Mouse (Mus musculus) T-helper 17 cell (primary cell): ENCODE measurements around the gene Asb6.

Experiments
- in situ Hi-C, 2 experiments: fragments of 300-600 bp; cut with MboI, MseI; formaldehyde crosslinking; loops; 1 replicate in 1 of 2; 2 replicates in 1 of 2; pipeline ENCODE4 v1.15.1; 2025; ENCODE audit warnings: high pct_unique_total_duplicates in 2 of 2

The Asb6 gene

DNA sequence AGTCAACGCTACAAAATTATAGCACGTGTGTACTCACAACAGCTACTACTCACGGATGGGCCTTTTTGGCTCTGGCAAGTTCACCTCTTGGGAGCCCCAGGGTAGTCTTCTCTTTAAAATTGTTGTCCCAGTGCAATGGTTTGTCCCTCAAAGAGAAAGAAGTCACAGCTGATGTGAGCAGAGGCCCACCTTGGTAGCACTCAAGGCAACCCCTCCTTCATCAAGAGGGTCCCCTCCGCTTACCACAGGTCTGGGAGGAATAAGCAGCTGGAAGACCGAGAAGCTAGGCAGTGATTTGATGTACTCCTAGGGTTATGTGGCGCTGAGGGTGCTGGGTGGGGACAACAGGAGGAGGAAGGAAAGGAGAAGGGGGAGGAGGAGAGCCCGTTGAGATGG is 29.5 kb downstream of the Asb6 start:
- in situ Hi-C loops: loop anchor here in 1 of 2 experiments (10.0 kb wide), 1 partner anchor 756 kb away; the partner anchor contains the start of gene Wdr34

GRCm38 (mm10) chr2:30799456-30799855 is 30.7 kb downstream of the Asb6 start:
- in situ Hi-C loops: loop anchor here in 1 of 2 experiments (5.0 to 10.0 kb wide), 2 partner anchors 335 to 367 kb away; no protein-coding TSS in a partner anchor

DNA sequence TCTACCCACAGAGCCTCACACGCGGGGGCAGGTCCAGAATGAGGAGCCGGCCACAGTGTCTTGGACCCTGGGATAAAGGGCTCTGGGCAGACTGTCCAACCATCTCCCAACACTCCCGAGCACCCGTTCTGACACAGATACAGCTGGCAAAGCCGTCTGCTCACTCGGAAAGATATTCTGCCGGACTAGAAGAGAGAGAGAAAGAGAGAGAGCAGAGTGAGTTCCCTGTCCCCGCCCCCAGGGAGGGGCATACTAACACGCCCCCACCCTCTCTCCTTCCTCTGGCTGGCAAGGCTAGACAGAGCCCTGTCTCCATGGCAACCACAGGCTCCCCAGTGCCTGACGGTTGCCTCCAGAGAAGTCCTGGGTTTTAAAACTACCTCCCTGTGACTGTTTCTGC is 33.8 kb downstream of the Asb6 start:
- in situ Hi-C loops: loop anchor here in 1 of 2 experiments (5.0 to 10.0 kb wide), 2 partner anchors 332 to 364 kb away; no protein-coding TSS in a partner anchor

GRCm38 (mm10) chr2:30795889-30796275 is 34.3 kb downstream of the Asb6 start:
- in situ Hi-C loops: loop anchor here in 1 of 2 experiments (5.0 to 10.0 kb wide), 2 partner anchors 331 to 364 kb away; no protein-coding TSS in a partner anchor

GRCm38 (mm10) chr2:30795271-30795888 is 34.8 kb downstream of the Asb6 start:
- in situ Hi-C loops: loop anchor here in 1 of 2 experiments (5.0 to 10.0 kb wide), 2 partner anchors 331 to 363 kb away; no protein-coding TSS in a partner anchor

GRCm38 (mm10) chr2:30794179-30795108 is 35.7 kb downstream of the Asb6 start:
- in situ Hi-C loops: loop anchor here (5.0 to 10.0 kb wide), 3 partner anchors 330 to 362 kb away; no protein-coding TSS in a partner anchor

DNA sequence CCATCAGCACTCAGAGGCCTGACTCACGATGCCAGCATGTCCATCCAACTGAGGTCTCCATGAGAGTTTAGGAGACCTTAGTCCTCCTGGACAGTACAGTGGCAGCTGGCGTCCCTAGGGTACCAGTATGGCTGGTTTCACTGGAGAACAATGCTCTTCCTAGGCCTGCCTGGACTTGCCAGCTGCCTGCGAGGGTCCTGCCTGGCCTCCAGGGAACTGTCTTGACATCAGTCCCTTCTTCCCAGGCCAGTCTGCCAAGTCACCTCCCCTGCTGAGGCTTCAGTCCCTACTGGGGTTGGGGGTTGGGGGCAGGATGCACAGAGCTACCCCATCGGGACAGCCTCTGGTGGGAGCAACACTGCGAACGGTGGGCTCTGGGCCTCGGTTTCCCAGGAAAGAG is 38.1 kb downstream of the Asb6 start:
- in situ Hi-C loops: loop anchor here (5.0 to 10.0 kb wide), 2 partner anchors 327 to 355 kb away; no protein-coding TSS in a partner anchor

- in situ Hi-C loops: no loop called here
Observed at GRCm38 (mm10) chr2:30787466-30787865, 42.7 kb downstream of the Asb6 start.

- in situ Hi-C loops: no loop called here
Observed at GRCm38 (mm10) chr2:30784078-30784994, 45.8 kb downstream of the Asb6 start.

DNA sequence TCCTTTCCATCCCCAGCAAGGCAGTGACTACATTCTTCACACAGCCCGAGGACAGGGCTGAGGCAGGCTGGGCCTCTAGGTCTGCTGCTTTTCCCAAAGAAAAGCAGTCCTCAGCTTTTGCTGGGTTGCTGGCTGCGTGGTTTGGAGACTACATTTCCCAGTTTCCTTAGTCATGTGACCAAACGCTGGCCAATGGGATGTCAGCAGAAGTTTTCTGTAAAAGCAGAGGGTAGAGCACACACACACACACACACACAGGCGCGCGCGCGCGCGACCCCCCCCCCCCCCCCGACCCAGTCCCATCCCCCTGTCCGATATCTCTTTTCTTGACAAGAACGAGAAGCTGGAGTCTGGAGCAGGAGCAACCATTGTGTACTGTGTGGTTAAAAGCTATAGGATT is 46.8 kb downstream of the Asb6 start:
- in situ Hi-C loops: no loop called here

DNA sequence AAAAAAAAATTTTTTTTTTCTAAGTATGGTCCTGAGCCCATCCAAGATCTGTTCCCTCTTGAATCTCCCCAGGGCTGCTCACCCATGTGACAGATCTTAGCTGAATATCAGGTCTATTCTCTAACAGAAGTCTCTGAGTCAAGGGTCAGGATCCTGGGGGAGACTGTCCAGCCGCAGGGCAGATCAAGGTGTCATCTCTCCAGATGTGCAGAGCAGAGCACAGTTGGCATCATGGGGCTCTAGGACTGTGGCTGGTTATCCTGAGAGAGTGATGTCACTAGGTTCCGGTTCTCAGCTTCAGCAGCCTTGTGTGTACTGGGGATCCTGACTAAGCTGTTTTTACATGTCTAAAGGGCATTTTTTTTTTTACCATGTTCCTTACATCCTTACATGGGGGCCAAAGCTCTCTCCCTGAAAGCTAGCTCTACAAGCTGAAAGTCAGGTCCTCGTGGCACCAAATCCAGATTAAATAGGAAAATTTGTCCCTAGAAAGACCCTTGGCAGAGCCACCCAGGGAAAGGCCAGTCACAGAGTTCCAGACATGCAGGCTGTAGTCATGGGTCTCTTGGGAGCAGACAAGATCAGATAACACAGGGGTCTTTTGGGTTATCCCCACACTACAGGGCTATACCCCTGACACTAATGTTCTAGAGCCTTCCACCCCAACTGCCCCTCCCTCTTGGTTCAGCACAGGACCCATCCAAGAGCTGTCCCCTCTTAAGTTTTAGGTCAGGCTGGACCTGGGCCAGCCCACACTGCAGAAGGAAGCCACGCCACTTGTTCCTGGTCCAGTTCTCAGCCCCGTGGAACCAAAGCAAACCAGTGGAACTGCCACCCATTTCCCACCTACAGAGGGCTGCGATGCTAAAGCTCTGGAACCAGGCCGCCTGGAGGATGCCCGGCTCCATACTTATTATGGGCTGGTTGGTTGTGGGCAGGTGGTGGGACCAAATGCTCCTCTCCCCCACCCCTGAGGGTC is 47.5 kb downstream of the Asb6 start:
- in situ Hi-C loops: no loop called here

DNA sequence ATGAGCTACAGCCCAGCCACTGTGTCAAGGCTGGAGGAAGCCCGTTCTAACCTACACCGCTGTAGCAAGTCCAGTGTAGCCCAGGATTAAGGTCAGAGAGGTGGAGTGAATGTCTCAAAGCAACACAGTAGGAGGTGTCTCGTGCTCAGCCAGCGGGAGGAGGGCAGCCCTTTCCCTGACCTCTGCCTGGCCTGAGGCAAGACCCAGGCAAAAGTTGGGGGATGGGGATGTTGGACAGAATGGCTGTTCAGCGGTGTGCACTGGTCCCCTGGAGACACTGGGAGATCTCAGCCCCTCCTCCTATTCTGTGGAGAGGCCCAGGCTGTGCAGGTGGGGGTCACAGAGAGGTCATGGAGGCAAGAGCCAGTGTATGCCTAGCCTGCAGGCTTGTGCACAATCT is 50.9 kb downstream of the Asb6 start:
- in situ Hi-C loops: no loop called here

- in situ Hi-C loops: no loop called here
Observed at GRCm38 (mm10) chr2:30778235-30778634, 51.9 kb downstream of the Asb6 start.

- in situ Hi-C loops: no loop called here
Observed at GRCm38 (mm10) chr2:30777266-30777665, 52.9 kb downstream of the Asb6 start.

DNA sequence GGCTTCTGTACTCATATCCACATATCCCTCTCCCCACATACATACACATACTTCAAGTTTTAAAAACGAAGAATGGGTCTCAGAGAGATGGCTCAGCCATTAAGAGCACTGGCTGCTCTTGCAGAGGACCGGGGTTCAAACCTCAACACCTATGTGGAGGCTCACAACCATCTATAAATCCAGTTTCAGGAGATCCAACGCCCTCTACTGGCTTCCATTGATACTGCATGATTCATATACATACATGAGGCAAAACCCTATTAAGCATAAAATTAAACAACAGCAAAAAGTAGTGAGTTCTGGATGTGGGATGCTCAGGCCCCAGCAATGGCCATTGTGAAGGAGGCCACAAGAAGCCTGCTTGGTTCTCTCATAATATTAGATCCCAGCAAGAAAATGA is 54.2 kb downstream of the Asb6 start:
- in situ Hi-C loops: no loop called here

DNA sequence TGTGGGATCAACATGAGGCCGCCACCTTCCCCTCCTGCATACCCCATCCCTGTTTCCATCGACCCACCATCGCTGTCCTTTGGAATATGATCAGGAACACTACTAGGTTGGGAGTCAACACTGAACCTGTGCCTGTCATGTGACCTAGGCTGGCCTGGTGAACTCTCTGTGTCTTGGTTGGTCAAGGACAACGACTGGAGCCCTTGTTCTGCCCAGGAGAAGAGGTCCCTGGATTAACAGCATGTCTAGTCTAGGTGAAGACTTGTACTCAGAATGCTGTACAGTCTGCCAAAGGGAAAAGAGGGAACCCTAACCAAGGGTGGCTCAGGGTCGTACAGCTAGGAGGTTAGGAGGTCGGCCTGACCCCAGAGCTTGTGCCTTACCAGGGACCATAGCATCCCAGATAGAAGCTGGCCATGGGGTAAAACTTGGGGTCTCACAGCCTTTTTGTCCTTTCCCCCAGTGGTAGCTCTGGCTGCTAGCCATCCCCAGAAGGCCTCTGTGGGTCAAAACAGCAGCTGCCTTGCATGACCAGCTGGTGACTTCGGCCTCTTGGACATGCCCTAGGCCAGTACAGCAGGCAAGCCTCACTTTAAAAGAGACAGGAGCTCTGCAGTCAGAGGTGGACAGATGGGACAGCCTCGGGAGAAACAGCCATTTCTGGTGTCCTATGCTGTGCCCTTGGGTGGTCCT is 56.7 kb downstream of the Asb6 start:
- in situ Hi-C loops: no loop called here
